Mouse (Mus musculus) embryonic fibroblast, embryonic 13.5 days (primary cell): ENCODE measurements around the gene Cnksr3. TPM values are rescaled to one million over a fixed set of nuclear protein-coding genes. Genes with fewer than 3 reads are reported as not detected.

ENCODE experiments used
- H3K27ac ChIP-seq: 2 replicates; pipeline ENCODE4 v1.5.1; 2012; ENCODE audit warnings: low read length, control low read depth, inconsistent platforms; ENCODE audit not compliant: insufficient read depth
- H3K4me1 ChIP-seq: 2 replicates; pipeline ENCODE4 v1.6.1; 2011; ENCODE audit warnings: low read length; ENCODE audit not compliant: control insufficient read depth, insufficient read depth
- H3K4me3 ChIP-seq: 2 replicates; pipeline ENCODE4 v1.5.1; 2011; ENCODE audit warnings: mild to moderate bottlenecking, control low read depth, low read length; ENCODE audit not compliant: insufficient read depth
- CTCF ChIP-seq: IDR thresholded peaks from 2 replicates; pipeline ENCODE4 v1.5.1; 2011; ENCODE audit warnings: mild to moderate bottlenecking, control low read depth, low read length, moderate library complexity, borderline replicate concordance; ENCODE audit not compliant: insufficient read depth
- POLR2A ChIP-seq: IDR thresholded peaks from 2 replicates; pipeline ENCODE4 v1.6.1; 2011; ENCODE audit warnings: low read depth, mild to moderate bottlenecking, control low read depth, low read length, moderate library complexity
- polyA plus RNA-seq: library from polyadenylated mRNA; stranded (reverse); fragments of >200 nt; gene quantifications from 2 replicates; pipeline ENCODE4 v1.2.4, GENCODE M21; 2011; ENCODE audit warnings: low read depth; ENCODE audit not compliant: missing spikeins, insufficient read length

The Cnksr3 gene
- polyA plus RNA-seq, 1 experiment = 13.9 TPM

GRCm38 (mm10) chr10:7210991-7211695 is 894 bp downstream of the Cnksr3 start:
- peak; percentile 22; the same call in 1 of the 2 replicates for TF ChIP-seq CTCF
- peak; percentile 42 for TF ChIP-seq POLR2A
- Histone ChIP-seq H3K4me3 (peak overlapping the region; percentile 91), H3K27ac (peak overlapping the region; percentile 54), H3K4me1 (peaks cover 9% of the 10 kb centered on the region; the same call in 1 of the 2 replicates)

- TF ChIP-seq CTCF = no peak
- TF ChIP-seq POLR2A = no peak
- Histone ChIP-seq H3K4me1 (peaks cover 9% of the 10 kb centered on the region; the same call in 1 of the 2 replicates), H3K27ac (no peak overlapping the region), H3K4me3 (peak overlapping the region; percentile 91)
Observed at GRCm38 (mm10) chr10:7209691-7210455, 2.2 kb downstream of the Cnksr3 start.

GRCm38 (mm10) chr10:7208859-7209441 is 3.1 kb downstream of the Cnksr3 start:
- Histone ChIP-seq H3K4me3 (no peak overlapping the region), H3K4me1 (peaks cover 9% of the 10 kb centered on the region; the same call in 1 of the 2 replicates), H3K27ac (no peak overlapping the region)
- TF ChIP-seq CTCF (no peak), POLR2A (no peak)

GRCm38 (mm10) chr10:7207301-7207700 is 4.7 kb downstream of the Cnksr3 start:
- TF ChIP-seq POLR2A = no peak
- TF ChIP-seq CTCF = no peak
- H3K27ac ChIP-seq = no peak overlapping the region
- H3K4me1 ChIP-seq = 0 out of 2 replicates have a peak, but pooled peaks cover 4% of the 10 kb centered on the region
- H3K4me3 ChIP-seq = no peak overlapping the region

GRCm38 (mm10) chr10:7206571-7206970 is 5.5 kb downstream of the Cnksr3 start:
- TF ChIP-seq POLR2A (no peak), CTCF (no peak)
- H3K4me3 ChIP-seq = no peak overlapping the region
- no peak overlapping the region for H3K27ac ChIP-seq
- H3K4me1 ChIP-seq = 0 out of 2 replicates have a peak, but pooled peaks cover 4% of the 10 kb centered on the region

GRCm38 (mm10) chr10:7205576-7205975 is 6.5 kb downstream of the Cnksr3 start:
- Histone ChIP-seq H3K4me1 (0 out of 2 replicates have a peak, but pooled peaks cover 4% of the 10 kb centered on the region), H3K4me3 (no peak overlapping the region), H3K27ac (no peak overlapping the region)
- TF ChIP-seq CTCF = no peak
- TF ChIP-seq POLR2A = no peak

GRCm38 (mm10) chr10:7204953-7205352 is 7.1 kb downstream of the Cnksr3 start:
- no peak for TF ChIP-seq POLR2A
- no peak for TF ChIP-seq CTCF
- Histone ChIP-seq H3K4me3 (no peak overlapping the region), H3K4me1 (0 out of 2 replicates have a peak, but pooled peaks cover 2% of the 10 kb centered on the region)

GRCm38 (mm10) chr10:7202576-7202975 is 9.5 kb downstream of the Cnksr3 start:
- Histone ChIP-seq H3K4me1 (no peaks in the 10 kb centered on the region), H3K4me3 (no peak overlapping the region), H3K27ac (no peak overlapping the region)
- TF ChIP-seq CTCF = no peak
- no peak for TF ChIP-seq POLR2A

More at GRCm38 (mm10) chr10:7204953-7205352, 7.1 kb downstream of the Cnksr3 start:
- no peak overlapping the region for H3K27ac ChIP-seq

GRCm38 (mm10) chr10:7200665-7201064 is 11.4 kb downstream of the Cnksr3 start:
- Histone ChIP-seq H3K4me3 (no peak overlapping the region), H3K27ac (no peak overlapping the region), H3K4me1 (no peaks in the 10 kb centered on the region)
- no peak for TF ChIP-seq CTCF
- no peak for TF ChIP-seq POLR2A

GRCm38 (mm10) chr10:7198201-7198600 is 13.8 kb downstream of the Cnksr3 start:
- H3K27ac ChIP-seq = no peak overlapping the region
- TF ChIP-seq POLR2A = no peak
- TF ChIP-seq CTCF = no peak
- H3K4me3 ChIP-seq = no peak overlapping the region
- H3K4me1 ChIP-seq = no peaks in the 10 kb centered on the region

GRCm38 (mm10) chr10:7197733-7198132 is 14.3 kb downstream of the Cnksr3 start:
- H3K4me1 ChIP-seq = no peaks in the 10 kb centered on the region
- TF ChIP-seq CTCF (no peak), POLR2A (no peak)
- H3K4me3 ChIP-seq = no peak overlapping the region
- H3K27ac ChIP-seq = no peak overlapping the region
